Mouse (Mus musculus) midbrain, embryonic 13.5 days (tissue): Measurements from ENCODE around the gene Eva1c. TPM values are rescaled to one million over a fixed set of nuclear protein-coding genes. Genes with fewer than 3 reads are reported as not detected.

Source experiments
- ATAC-seq: fragments of 200-750 bp; cut with Nextera tagmentation; 2 replicates; pipeline ENCODE4 v1.8.0; 2017; ENCODE audit warnings: mild to moderate bottlenecking, moderate TSS enrichment, moderate library complexity
- H3K27ac ChIP-seq: fragments of 300-500 bp; sonication (generic); 2 replicates; pipeline ENCODE4 v1.5.1; 2015; ENCODE audit warnings: inconsistent platforms, mild to moderate bottlenecking, moderate library complexity
- H3K27me3 ChIP-seq: fragments of 300-500 bp; sonication (generic); 2 replicates; pipeline ENCODE4 v1.6.1; 2015; ENCODE audit warnings: mild to moderate bottlenecking, inconsistent platforms
- H3K36me3 ChIP-seq: fragments of 300-500 bp; sonication (generic); 2 replicates; pipeline ENCODE4 v1.6.1; 2015; ENCODE audit warnings: mild to moderate bottlenecking, inconsistent platforms
- H3K4me1 ChIP-seq: fragments of 300-500 bp; sonication (generic); replicated peaks from 2 replicates; pipeline ENCODE4 v1.6.1; 2015; ENCODE audit warnings: inconsistent platforms
- H3K4me2 ChIP-seq: fragments of 300-500 bp; sonication (generic); replicated peaks from 2 replicates; pipeline ENCODE4 v1.6.1; 2015; ENCODE audit warnings: moderate library complexity, mild to moderate bottlenecking, inconsistent platforms
- H3K4me3 ChIP-seq: fragments of 300-500 bp; sonication (generic); replicated peaks from 2 replicates; pipeline ENCODE4 v1.5.1; 2015; ENCODE audit warnings: mild to moderate bottlenecking, inconsistent platforms
- H3K9ac ChIP-seq: fragments of 300-500 bp; sonication (generic); replicated peaks from 2 replicates; pipeline ENCODE4 v1.6.1; 2015; ENCODE audit warnings: mild to moderate bottlenecking, inconsistent platforms
- H3K9me3 ChIP-seq: fragments of 300-500 bp; sonication (generic); 2 replicates; pipeline ENCODE4 v1.6.1; 2016; ENCODE audit warnings: mild to moderate bottlenecking, inconsistent platforms
- WGBS: fragments of 180-500 bp; shearing (Covaris S2); methylation state at CpG from one replicate; pipeline ENCODE4 v1.1.7; 2015; 5-methylcytosine and 5-hydroxymethylcytosine counted together
- polyA plus RNA-seq: library from polyadenylated mRNA; unstranded; fragments of >200 nt; fragmentation: Nextera tagmentation; extraction: Ambion mirVana; gene quantifications from 2 replicates; pipeline ENCODE4 v1.2.1, GENCODE M21; 2015

Gene Eva1c
- polyA plus RNA-seq, 1 experiment from 2014 or later, result 2.6 TPM

GRCm38 (mm10) chr16:90901364-90901763 is 74.8 kb downstream of the Eva1c start:
- ATAC-seq, result no peak
- no peak overlapping the region for H3K9ac ChIP-seq
- 73% methylated on average over 4 of the region's 4 CpGs for WGBS
- no peak overlapping the region for H3K27ac ChIP-seq
- no peak overlapping the region for H3K4me3 ChIP-seq
- no peaks in the 10 kb centered on the region for H3K4me1 ChIP-seq
- no peaks in the 10 kb centered on the region for H3K27me3 ChIP-seq
- no peaks in the 10 kb centered on the region for H3K9me3 ChIP-seq
- H3K36me3 ChIP-seq, result no peaks in the 10 kb centered on the region
- H3K4me2 ChIP-seq, result no peak overlapping the region

GRCm38 (mm10) chr16:90903300-90903699 is 76.8 kb downstream of the Eva1c start:
- Histone ChIP-seq H3K9me3 (no peaks in the 10 kb centered on the region), H3K4me2 (no peak overlapping the region), H3K36me3 (no peaks in the 10 kb centered on the region), H3K4me3 (no peak overlapping the region), H3K27ac (no peak overlapping the region), H3K9ac (no peak overlapping the region), H3K4me1 (no peaks in the 10 kb centered on the region), H3K27me3 (no peaks in the 10 kb centered on the region)
- no peak for ATAC-seq
- WGBS, result 42% methylated on average over 5 of the region's 5 CpGs

- H3K4me1 ChIP-seq, result no peaks in the 10 kb centered on the region
- WGBS, result 68% methylated on average over 7 of the region's 7 CpGs
- ATAC-seq, result no peak
Observed at GRCm38 (mm10) chr16:90907250-90907649, 80.7 kb downstream of the Eva1c start.

GRCm38 (mm10) chr16:90910855-90911533 is 84.5 kb downstream of the Eva1c start:
- Histone ChIP-seq H3K4me2 (no peak overlapping the region), H3K9ac (no peak overlapping the region), H3K27me3 (no peaks in the 10 kb centered on the region), H3K4me3 (no peak overlapping the region), H3K4me1 (no peaks in the 10 kb centered on the region), H3K9me3 (no peaks in the 10 kb centered on the region), H3K27ac (no peak overlapping the region), H3K36me3 (no peaks in the 10 kb centered on the region)
- no peak for ATAC-seq
- WGBS, result 81% methylated on average over 17 of the region's 17 CpGs

More at GRCm38 (mm10) chr16:90907250-90907649, 80.7 kb downstream of the Eva1c start:
- Histone ChIP-seq H3K9ac (no peak overlapping the region), H3K27me3 (no peaks in the 10 kb centered on the region), H3K4me3 (no peak overlapping the region), H3K27ac (no peak overlapping the region), H3K4me2 (no peak overlapping the region), H3K9me3 (no peaks in the 10 kb centered on the region), H3K36me3 (no peaks in the 10 kb centered on the region)

- WGBS, result 96% methylated on average over 13 of the region's 13 CpGs
- ATAC-seq, result no peak
- H3K27me3 ChIP-seq, result no peaks in the 10 kb centered on the region
- no peaks in the 10 kb centered on the region for H3K36me3 ChIP-seq
- no peak overlapping the region for H3K9ac ChIP-seq
- no peak overlapping the region for H3K4me3 ChIP-seq
- no peak overlapping the region for H3K27ac ChIP-seq
- H3K4me1 ChIP-seq, result no peaks in the 10 kb centered on the region
- no peaks in the 10 kb centered on the region for H3K9me3 ChIP-seq
- no peak overlapping the region for H3K4me2 ChIP-seq
Observed at GRCm38 (mm10) chr16:90911766-90912165, 85.2 kb downstream of the Eva1c start.

- no peak overlapping the region for H3K4me3 ChIP-seq
- no peak overlapping the region for H3K27ac ChIP-seq
- ATAC-seq, result no peak
- H3K27me3 ChIP-seq, result no peaks in the 10 kb centered on the region
- H3K9me3 ChIP-seq, result no peaks in the 10 kb centered on the region
- H3K4me2 ChIP-seq, result no peak overlapping the region
- 0 out of 2 replicates have a peak, but pooled peaks cover under 1% of the 10 kb centered on the region for H3K4me1 ChIP-seq
- WGBS, result 39% methylated on average over 12 of the region's 12 CpGs
- H3K36me3 ChIP-seq, result no peaks in the 10 kb centered on the region
- no peak overlapping the region for H3K9ac ChIP-seq
Observed at GRCm38 (mm10) chr16:90916040-90916481, 89.5 kb downstream of the Eva1c start.

GRCm38 (mm10) chr16:90917156-90917555 is 90.6 kb downstream of the Eva1c start:
- 78% methylated on average over 8 of the region's 8 CpGs for WGBS
- no peak for ATAC-seq
- 0 out of 2 replicates have a peak, but pooled peaks cover 6% of the 10 kb centered on the region for H3K4me1 ChIP-seq
- H3K4me2 ChIP-seq, result no peak overlapping the region
- no peaks in the 10 kb centered on the region for H3K27me3 ChIP-seq
- peaks cover under 1% of the 10 kb centered on the region; the same call in 1 of the 2 replicates for H3K36me3 ChIP-seq
- H3K4me3 ChIP-seq, result no peak overlapping the region
- no peak overlapping the region for H3K27ac ChIP-seq
- H3K9ac ChIP-seq, result no peak overlapping the region
- H3K9me3 ChIP-seq, result no peaks in the 10 kb centered on the region

GRCm38 (mm10) chr16:90921471-90922159 is 95.1 kb downstream of the Eva1c start:
- no peaks in the 10 kb centered on the region for H3K9me3 ChIP-seq
- 55% methylated on average over 10 of the region's 10 CpGs for WGBS
- H3K4me1 ChIP-seq, result 0 out of 2 replicates have a peak, but pooled peaks cover 6% of the 10 kb centered on the region
- no peak overlapping the region for H3K9ac ChIP-seq
- H3K27me3 ChIP-seq, result no peaks in the 10 kb centered on the region
- no peak overlapping the region for H3K4me2 ChIP-seq
- H3K36me3 ChIP-seq, result peaks cover 17% of the 10 kb centered on the region
- no peak overlapping the region for H3K27ac ChIP-seq
- H3K4me3 ChIP-seq, result no peak overlapping the region
- peak; percentile 52; the same call in 1 of the 2 replicates for ATAC-seq

GRCm38 (mm10) chr16:90924606-90925370 is 98.3 kb downstream of the Eva1c start:
- WGBS, result 91% methylated on average over 13 of the region's 13 CpGs
- no peak overlapping the region for H3K4me3 ChIP-seq
- H3K27me3 ChIP-seq, result no peaks in the 10 kb centered on the region
- no peak for ATAC-seq
- H3K9ac ChIP-seq, result no peak overlapping the region
- no peak overlapping the region for H3K27ac ChIP-seq
- H3K4me1 ChIP-seq, result 0 out of 2 replicates have a peak, but pooled peaks cover 6% of the 10 kb centered on the region
- no peak overlapping the region for H3K4me2 ChIP-seq
- H3K9me3 ChIP-seq, result no peaks in the 10 kb centered on the region
- peaks cover 41% of the 10 kb centered on the region for H3K36me3 ChIP-seq

GRCm38 (mm10) chr16:90925461-90925860 is 98.9 kb downstream of the Eva1c start:
- Histone ChIP-seq H3K9me3 (no peaks in the 10 kb centered on the region), H3K4me3 (no peak overlapping the region), H3K4me2 (no peak overlapping the region), H3K27ac (no peak overlapping the region), H3K36me3 (peaks cover 48% of the 10 kb centered on the region), H3K27me3 (no peaks in the 10 kb centered on the region), H3K9ac (no peak overlapping the region), H3K4me1 (0 out of 2 replicates have a peak, but pooled peaks cover 6% of the 10 kb centered on the region)
- 35% methylated on average over 5 of the region's 5 CpGs for WGBS
- peak; percentile 43; the same call in 1 of the 2 replicates for ATAC-seq

- H3K9ac ChIP-seq, result no peak overlapping the region
- ATAC-seq, result no peak
- WGBS, result 85% methylated on average over 4 of the region's 4 CpGs
- no peaks in the 10 kb centered on the region for H3K9me3 ChIP-seq
- H3K27ac ChIP-seq, result no peak overlapping the region
- H3K4me1 ChIP-seq, result no peaks in the 10 kb centered on the region
- no peaks in the 10 kb centered on the region for H3K27me3 ChIP-seq
- H3K4me3 ChIP-seq, result no peak overlapping the region
- no peak overlapping the region for H3K4me2 ChIP-seq
- peaks cover 49% of the 10 kb centered on the region for H3K36me3 ChIP-seq
Observed at GRCm38 (mm10) chr16:90927446-90927845, 100.9 kb downstream of the Eva1c start.
